Mouse (Mus musculus) B cell, adult (primary cell): ENCODE results near the gene Prr12. TPM values are rescaled to one million over a fixed set of nuclear protein-coding genes. Genes with fewer than 3 reads are reported as not detected.

Experiments
- total RNA-seq: library from RNA; stranded (reverse); gene quantifications from 4 replicates; pipeline ENCODE4 v1.2.4, GENCODE M21; 2023; ENCODE audit not compliant: inconsistent age

Prr12 gene
- 69.6 to 74.4 TPM (median 71.7 TPM) in 4 replicates for total RNA-seq

GRCm38 (mm10) chr7:45052862-45053116 is at the start of gene Prr12:
TSS of gene Prr12 (minus strand) at chr7:45052881.

GRCm38 (mm10) chr7:45092048-45092447 is 39.4 kb upstream of the Prr12 start, which contains the start of gene Rcn3:
TSS of gene Rcn3 (minus strand) at chr7:45092221.

GRCm38 (mm10) chr7:45062239-45062835 is 9.7 kb upstream of the Prr12 start, which contains the start of the genes Nosip and Prrg2:
TSS of gene Nosip (plus strand) at chr7:45062429.
TSS of gene Prrg2 (minus strand) at chr7:45062677.

GRCm38 (mm10) chr7:45017242-45018061 is 35.2 kb downstream of the Prr12 start, which contains the start of gene Rras:
TSS of gene Rras (plus strand) at chr7:45017961.

GRCm38 (mm10) chr7:45015957-45016612 is 36.6 kb downstream of the Prr12 start, which contains the start of gene Scaf1:
TSS of gene Scaf1 (minus strand) at chr7:45016363.

GRCm38 (mm10) chr7:44998501-44998955 is 54.2 kb downstream of the Prr12 start, which contains the start of gene Bcl2l12:
TSS of gene Bcl2l12 (minus strand) at chr7:44998712.

GRCm38 (mm10) chr7:44997231-44997939 is 55.3 kb downstream of the Prr12 start, which contains the start of gene Irf3:
TSS of gene Irf3 (plus strand) at chr7:44997648.

GRCm38 (mm10) chr7:44986192-44986878 is 66.3 kb downstream of the Prr12 start, which contains the start of gene Prmt1:
TSS of gene Prmt1 (minus strand) at chr7:44986568.

Other genes with a start within 250 kb of the Prr12 start
- gene Nup62, start 236.8 kb downstream of the Prr12 start, total RNA-seq: 39.5 to 48.7 TPM (median 43.9 TPM) in 4 replicates
- 121 to 140 TPM (median 133 TPM) in 4 replicates for gene Il4i1, start 236.5 kb downstream of the Prr12 start, total RNA-seq
- gene Atf5, start 236.2 kb downstream of the Prr12 start, total RNA-seq: 3.8 to 5.1 TPM (median 4.7 TPM) in 4 replicates
- gene Akt1s1, start 203.9 kb downstream of the Prr12 start, total RNA-seq: 32.9 to 46.4 TPM (median 36.3 TPM) in 4 replicates
- gene Tbc1d17, start 203.8 kb downstream of the Prr12 start, total RNA-seq: 131 to 155 TPM (median 145 TPM) in 4 replicates
- 63.0 to 75.3 TPM (median 65.8 TPM) in 4 replicates for gene Pnkp, start 195.7 kb downstream of the Prr12 start, total RNA-seq
- 12.0 to 16.6 TPM (median 14.8 TPM) in 4 replicates for gene Ptov1, start 183.1 kb downstream of the Prr12 start, total RNA-seq
- 61.5 to 68.3 TPM (median 66.0 TPM) in 4 replicates for gene Med25, start 160.2 kb downstream of the Prr12 start, total RNA-seq
- 27.8 to 31.0 TPM (median 29.5 TPM) in 4 replicates for gene Fuz, start 156.8 kb downstream of the Prr12 start, total RNA-seq
- gene Ap2a1, start 123.4 kb downstream of the Prr12 start, total RNA-seq: 75.4 to 97.5 TPM (median 90.4 TPM) in 4 replicates
- not detected in 4 replicates for gene Tsks, start 109.7 kb downstream of the Prr12 start, total RNA-seq
- gene Cpt1c, start 78.0 kb downstream of the Prr12 start, total RNA-seq: not detected in 4 replicates
- 128 to 149 TPM (median 145 TPM) in 4 replicates for gene Prmt1, start 66.3 kb downstream of the Prr12 start, total RNA-seq
- 166 to 184 TPM (median 173 TPM) in 4 replicates for gene Irf3, start 55.2 kb downstream of the Prr12 start, total RNA-seq
- 28.2 to 38.2 TPM (median 30.9 TPM) in 4 replicates for gene Bcl2l12, start 54.2 kb downstream of the Prr12 start, total RNA-seq
- gene Scaf1, start 36.5 kb downstream of the Prr12 start, total RNA-seq: 96.2 to 104 TPM (median 99.7 TPM) in 4 replicates
- gene Rras, start 34.9 kb downstream of the Prr12 start, total RNA-seq: 13.0 to 15.4 TPM (median 14.8 TPM) in 4 replicates
- 55.5 to 60.4 TPM (median 57.4 TPM) in 4 replicates for gene Nosip, start 9.5 kb upstream of the Prr12 start, total RNA-seq
- gene Prrg2, start 9.8 kb upstream of the Prr12 start, total RNA-seq: 3.5 to 5.4 TPM (median 3.8 TPM) in 4 replicates
- gene Rcn3, start 39.3 kb upstream of the Prr12 start, total RNA-seq: 2.0 to 5.7 TPM (median 3.9 TPM) in 4 replicates
- gene Fcgrt, start 51.0 kb upstream of the Prr12 start, total RNA-seq: 30.4 to 37.3 TPM (median 33.5 TPM) in 4 replicates
- gene Rps11, start 71.6 kb upstream of the Prr12 start, total RNA-seq: 2,358 to 2,650 TPM (median 2,499 TPM) in 4 replicates
- 4,140 to 4,660 TPM (median 4,377 TPM) in 4 replicates for gene Rpl13a, start 75.9 kb upstream of the Prr12 start, total RNA-seq
- gene Gm45713, start 83.3 kb upstream of the Prr12 start, total RNA-seq: 0.87 TPM in 1 of 4 replicates, not detected in the others
- 70.7 to 77.9 TPM (median 74.1 TPM) in 4 replicates for gene Flt3l, start 83.6 kb upstream of the Prr12 start, total RNA-seq
- 46.7 to 53.9 TPM (median 51.0 TPM) in 4 replicates for gene Pih1d1, start 101.4 kb upstream of the Prr12 start, total RNA-seq
- 100 to 121 TPM (median 116 TPM) in 4 replicates for gene Aldh16a1, start 101.7 kb upstream of the Prr12 start, total RNA-seq
- gene Slc17a7, start 111.1 kb upstream of the Prr12 start, total RNA-seq: not detected in 4 replicates
- gene Gfy, start 126.7 kb upstream of the Prr12 start, total RNA-seq: not detected in 4 replicates
- gene Pth2, start 128.1 kb upstream of the Prr12 start, total RNA-seq: not detected in 4 replicates
- 0.54 to 1.1 TPM (median 0.78 TPM) in 4 replicates for gene Ccdc155, start 152.0 kb upstream of the Prr12 start, total RNA-seq
- gene Dkkl1, start 159.3 kb upstream of the Prr12 start, total RNA-seq: 1.3 to 2.7 TPM (median 2.0 TPM) in 3 of 4 replicates, not detected in the other
- not detected in 4 replicates for gene Tead2, start 162.9 kb upstream of the Prr12 start, total RNA-seq
- 1,683 to 1,834 TPM (median 1,832 TPM) in 4 replicates for gene Cd37, start 186.2 kb upstream of the Prr12 start, total RNA-seq
- not detected in 4 replicates for gene Slc6a16, start 188.2 kb upstream of the Prr12 start, total RNA-seq
- 0.51 to 0.64 TPM (median 0.60 TPM) in 4 replicates for gene Slc6a21, start 224.6 kb upstream of the Prr12 start, total RNA-seq